Mouse (Mus musculus): ENCODE measurements around the gene Mgat5.

GRCm38 (mm10) chr1:127250313-127250712 lies 45.5 kb downstream of the Mgat5 start:
- TF ChIP-seq CTCF (IDR thresholded peaks at IDR 0.05; ENCODE audit: control insufficient read depth, insufficient read depth, insufficient read length) (no peak), USF1 (IDR thresholded peaks at IDR 0.05; ENCODE audit: low read depth) (no peak)
